Mouse (Mus musculus) ES-E14 (cell line): ENCODE measurements around the gene Gm5141.
"Not testable (repeated sequence)": the region's sequence is repeated elsewhere in the genome, so short reads cannot be mapped to it uniquely, and the experiment has no call there.

Experiments used
- HCFC1 ChIP-seq: IDR thresholded peaks from 2 replicates; pipeline ENCODE4 v1.6.1; 2012; ENCODE audit warnings: low read length, inconsistent platforms, borderline replicate concordance; ENCODE audit not compliant: insufficient read depth
- MAFK ChIP-seq: IDR thresholded peaks from 2 replicates; pipeline ENCODE4 v1.6.1; 2014; ENCODE audit warnings: mild to moderate bottlenecking, low read depth, low read length, inconsistent platforms; ENCODE audit not compliant: insufficient read depth
- ZC3H11A ChIP-seq: IDR thresholded peaks from 2 replicates; pipeline ENCODE4 v1.6.1; 2012; ENCODE audit warnings: low read depth, mild to moderate bottlenecking, inconsistent platforms, low read length, borderline replicate concordance
- ZNF384 ChIP-seq: IDR thresholded peaks from 2 replicates; pipeline ENCODE4 v1.6.1; 2012; ENCODE audit warnings: low read depth, low read length, inconsistent platforms

GRCm38 (mm10) chr13:62785199-62786134, at the start of gene Gm5141:
- TF ChIP-seq ZNF384, MAFK, ZC3H11A, HCFC1: not testable (repeated sequence)
